Mouse (Mus musculus) heart, postnatal 0 days (tissue): ENCODE results near the gene Stag2.
A peak's percentile ranks its signal among the peaks of the same experiment; 100 is the strongest.

ENCODE experiments used
- CTCF ChIP-seq: IDR thresholded peaks from 2 replicates; pipeline ENCODE4 v1.5.1; 2016; ENCODE audit warnings: antibody characterized with exemption, control low read depth, low read depth
- EP300 ChIP-seq: IDR thresholded peaks from 2 replicates; pipeline ENCODE4 v1.6.1; 2016; ENCODE audit warnings: antibody characterized with exemption, low read depth

DNA sequence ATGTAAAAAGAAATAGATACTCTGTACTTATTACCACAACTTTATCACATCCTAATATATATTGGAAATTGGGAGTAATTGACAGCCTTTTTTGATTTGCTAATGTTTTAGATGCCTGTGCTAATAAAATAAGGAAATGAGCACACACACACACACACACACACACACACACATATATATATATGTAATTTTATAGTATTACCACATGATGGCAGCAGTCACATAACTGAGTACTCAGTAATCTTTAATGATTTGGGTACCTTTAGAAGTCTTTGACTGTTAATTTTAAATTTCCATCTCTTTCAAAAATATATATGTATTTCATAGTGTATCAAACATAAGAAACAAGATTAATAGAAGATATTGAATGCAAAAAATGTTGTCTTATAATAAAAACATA, 123.6 kb downstream of the Stag2 start:
- peak; percentile 26 for TF ChIP-seq CTCF
- TF ChIP-seq EP300 = no peak
